Mouse (Mus musculus) midbrain, embryonic 15.5 days (tissue): ENCODE measurements around the gene Fgfr2. TPM values are rescaled to one million over a fixed set of nuclear protein-coding genes. Genes with fewer than 3 reads are reported as not detected.

Experiments used
- ATAC-seq: fragments of 200-750 bp; cut with Nextera tagmentation; replicated peaks from 2 replicates; pipeline ENCODE4 v1.8.0; 2017; ENCODE audit warnings: moderate TSS enrichment
- H3K27ac ChIP-seq: fragments of 300-500 bp; sonication (generic); 2 replicates; pipeline ENCODE4 v1.5.1; 2015; ENCODE audit warnings: mild to moderate bottlenecking, inconsistent platforms
- H3K27me3 ChIP-seq: fragments of 300-500 bp; sonication (generic); replicated peaks from 2 replicates; pipeline ENCODE4 v1.6.1; 2015; ENCODE audit warnings: inconsistent platforms
- H3K36me3 ChIP-seq: fragments of 300-500 bp; sonication (generic); replicated peaks from 2 replicates; pipeline ENCODE4 v1.6.1; 2015; ENCODE audit warnings: inconsistent platforms
- H3K4me1 ChIP-seq: fragments of 300-500 bp; sonication (generic); 2 replicates; pipeline ENCODE4 v1.6.1; 2015; ENCODE audit warnings: inconsistent platforms
- H3K4me2 ChIP-seq: fragments of 300-500 bp; sonication (generic); 2 replicates; pipeline ENCODE4 v1.6.1; 2015; ENCODE audit warnings: inconsistent platforms, mild to moderate bottlenecking, moderate library complexity
- H3K4me3 ChIP-seq: fragments of 300-500 bp; sonication (generic); 2 replicates; pipeline ENCODE4 v1.5.1; 2015; ENCODE audit warnings: mild to moderate bottlenecking, inconsistent platforms
- H3K9ac ChIP-seq: fragments of 300-500 bp; sonication (generic); 2 replicates; pipeline ENCODE4 v1.6.1; 2015; ENCODE audit warnings: mild to moderate bottlenecking, inconsistent platforms
- H3K9me3 ChIP-seq: fragments of 300-500 bp; sonication (generic); 2 replicates; pipeline ENCODE4 v1.6.1; 2016; ENCODE audit warnings: inconsistent platforms
- WGBS: fragments of 180-500 bp; shearing (Covaris S2); methylation state at CpG from one replicate; pipeline ENCODE4 v1.1.7; 2015; ENCODE audit warnings: mixed read lengths; 5-methylcytosine and 5-hydroxymethylcytosine counted together
- polyA plus RNA-seq: library from polyadenylated mRNA; unstranded; fragments of >200 nt; fragmentation: Nextera tagmentation; extraction: Ambion mirVana; gene quantifications from 2 replicates; pipeline ENCODE4 v1.2.1, GENCODE M21; 2015

Gene Fgfr2
- polyA plus RNA-seq, 1 experiment from 2014 or later, result 23.3 TPM

- no peak for ATAC-seq
- WGBS, result 92% methylated on average over 5 of the region's 5 CpGs
- H3K27ac ChIP-seq, result no peak overlapping the region
- H3K27me3 ChIP-seq, result no peaks in the 10 kb centered on the region
- H3K9me3 ChIP-seq, result no peaks in the 10 kb centered on the region
- no peaks in the 10 kb centered on the region for H3K36me3 ChIP-seq
- H3K4me2 ChIP-seq, result no peak overlapping the region
- 0 out of 2 replicates have a peak, but pooled peaks cover 5% of the 10 kb centered on the region for H3K4me1 ChIP-seq
- H3K4me3 ChIP-seq, result no peak overlapping the region
- H3K9ac ChIP-seq, result no peak overlapping the region
Observed at GRCm38 (mm10) chr7:132724501-132725062, 398.6 kb downstream of the Fgfr2 start.

DNA sequence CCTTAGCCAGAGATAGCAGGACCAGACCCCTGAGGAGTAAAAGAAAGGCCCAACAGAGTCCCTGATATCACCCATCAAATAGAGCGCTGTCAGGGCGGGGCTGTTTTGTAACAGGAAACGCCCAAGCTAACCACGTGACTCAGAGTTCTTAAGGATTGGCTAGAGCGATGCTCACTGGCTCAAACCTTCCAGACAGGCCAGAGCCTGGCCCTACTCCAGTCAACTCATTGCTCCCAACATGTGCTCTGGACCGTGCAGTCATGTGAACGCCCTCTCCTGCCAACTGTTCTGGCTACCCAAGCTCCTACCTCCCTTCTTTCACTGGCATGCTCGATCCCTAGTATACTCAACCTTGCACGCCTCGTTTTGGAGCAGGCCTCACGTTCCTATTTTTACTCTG, 399.2 kb downstream of the Fgfr2 start:
- H3K4me2 ChIP-seq, result no peak overlapping the region
- H3K4me1 ChIP-seq, result 0 out of 2 replicates have a peak, but pooled peaks cover 5% of the 10 kb centered on the region
- H3K9me3 ChIP-seq, result no peaks in the 10 kb centered on the region
- WGBS, result 87% methylated on average over 11 of the region's 11 CpGs
- no peaks in the 10 kb centered on the region for H3K36me3 ChIP-seq
- H3K27ac ChIP-seq, result no peak overlapping the region
- no peak overlapping the region for H3K4me3 ChIP-seq
- no peak overlapping the region for H3K9ac ChIP-seq
- no peak for ATAC-seq
- no peaks in the 10 kb centered on the region for H3K27me3 ChIP-seq

DNA sequence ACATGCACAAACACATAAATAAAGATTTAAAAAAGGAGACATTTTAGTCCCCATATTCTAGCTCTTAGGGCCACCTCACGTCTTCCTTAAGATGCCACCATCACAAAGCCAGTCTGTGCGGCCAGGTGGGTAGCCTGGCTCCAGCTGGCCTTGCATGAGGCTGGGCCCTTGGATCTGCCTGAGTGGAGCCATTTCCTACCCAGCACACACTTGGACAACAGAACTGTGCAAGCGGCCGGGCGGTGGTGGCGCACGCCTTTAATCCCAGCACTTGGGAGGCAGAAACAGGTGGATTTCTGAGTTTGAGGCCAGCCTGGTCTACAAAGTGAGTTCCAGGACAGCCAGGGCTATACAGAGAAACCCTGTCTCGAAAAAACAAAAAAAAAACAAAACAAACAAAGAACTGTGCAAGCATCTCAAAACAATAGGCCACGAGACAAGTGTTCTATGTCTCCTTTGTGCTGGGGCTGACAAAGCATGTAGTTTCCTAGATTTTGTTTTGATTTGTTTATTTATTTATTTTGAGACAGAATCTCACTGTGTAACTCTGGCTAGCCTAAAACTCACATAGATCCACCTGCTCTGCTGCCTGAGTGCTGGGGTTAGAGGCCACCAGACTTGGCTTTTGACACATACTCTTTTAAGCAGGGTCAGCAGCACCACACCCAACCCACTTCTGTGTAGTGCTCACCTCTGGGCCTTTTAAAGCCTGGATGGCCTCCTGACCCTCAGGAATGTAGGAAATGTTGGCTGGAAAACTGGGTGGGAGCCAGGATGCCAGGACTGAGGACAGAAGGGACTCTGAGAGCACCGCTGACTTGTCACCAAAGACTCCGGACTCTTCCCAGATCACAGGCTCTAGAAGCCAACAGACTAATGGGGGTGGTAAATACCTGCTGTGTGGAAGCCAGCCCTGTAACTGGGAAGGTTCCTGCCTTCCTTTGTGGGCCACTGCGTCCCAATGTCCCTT, 400.5 kb downstream of the Fgfr2 start:
- WGBS, result 87% methylated on average over 12 of the region's 12 CpGs

DNA sequence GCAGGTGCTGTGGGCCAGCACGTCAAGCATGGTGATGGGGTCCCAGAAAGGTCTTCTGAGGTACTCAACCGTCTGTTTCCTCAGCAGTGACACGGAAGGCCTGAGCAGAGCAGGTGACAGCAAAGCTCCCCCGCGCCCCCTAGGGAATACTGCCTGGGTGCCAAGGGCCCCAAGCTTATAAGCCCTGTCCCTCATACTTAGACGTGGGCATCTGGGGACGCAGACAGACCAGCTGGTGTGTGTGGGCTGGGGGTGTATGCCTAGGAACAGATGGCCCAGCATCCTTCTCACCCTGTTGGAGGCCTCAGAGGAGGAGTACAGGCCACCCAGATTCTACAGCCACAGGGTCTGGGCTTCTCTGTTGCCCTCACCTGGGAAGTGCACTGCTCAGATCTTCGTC, 402.6 kb downstream of the Fgfr2 start:
- 64% methylated on average over 8 of the region's 8 CpGs for WGBS
- H3K4me3 ChIP-seq, result no peak overlapping the region
- H3K27ac ChIP-seq, result no peak overlapping the region
- H3K4me1 ChIP-seq, result 0 out of 2 replicates have a peak, but pooled peaks cover 5% of the 10 kb centered on the region
- H3K36me3 ChIP-seq, result no peaks in the 10 kb centered on the region
- ATAC-seq, result no peak
- H3K4me2 ChIP-seq, result no peak overlapping the region
- H3K27me3 ChIP-seq, result no peaks in the 10 kb centered on the region
- no peaks in the 10 kb centered on the region for H3K9me3 ChIP-seq
- H3K9ac ChIP-seq, result no peak overlapping the region

More for the DNA sequence above, 400.5 kb downstream of the Fgfr2 start:
- Histone ChIP-seq H3K36me3 (no peaks in the 10 kb centered on the region), H3K27ac (no peak overlapping the region), H3K9me3 (no peaks in the 10 kb centered on the region), H3K4me3 (no peak overlapping the region), H3K27me3 (no peaks in the 10 kb centered on the region), H3K9ac (no peak overlapping the region), H3K4me1 (0 out of 2 replicates have a peak, but pooled peaks cover 5% of the 10 kb centered on the region), H3K4me2 (no peak overlapping the region)
- ATAC-seq, result no peak

- Histone ChIP-seq H3K4me1 (peaks cover 12% of the 10 kb centered on the region), H3K27ac (no peak overlapping the region), H3K9me3 (no peaks in the 10 kb centered on the region), H3K4me3 (no peak overlapping the region), H3K9ac (no peak overlapping the region), H3K4me2 (no peak overlapping the region), H3K27me3 (no peaks in the 10 kb centered on the region), H3K36me3 (no peaks in the 10 kb centered on the region)
- ATAC-seq, result no peak
- 85% methylated on average over 4 of the region's 4 CpGs for WGBS
Observed at GRCm38 (mm10) chr7:132719570-132719969, 403.6 kb downstream of the Fgfr2 start.

- Histone ChIP-seq H3K27ac (0 out of 2 replicates have a peak overlapping the region, but pooled peaks have one; percentile 21), H3K9ac (no peak overlapping the region), H3K9me3 (no peaks in the 10 kb centered on the region), H3K4me3 (no peak overlapping the region), H3K27me3 (no peaks in the 10 kb centered on the region), H3K36me3 (no peaks in the 10 kb centered on the region), H3K4me1 (peaks cover 24% of the 10 kb centered on the region), H3K4me2 (no peak overlapping the region)
- no peak for ATAC-seq
- WGBS, result 94% methylated on average over 4 of the region's 4 CpGs
Observed at GRCm38 (mm10) chr7:132715259-132715658, 407.9 kb downstream of the Fgfr2 start.

DNA sequence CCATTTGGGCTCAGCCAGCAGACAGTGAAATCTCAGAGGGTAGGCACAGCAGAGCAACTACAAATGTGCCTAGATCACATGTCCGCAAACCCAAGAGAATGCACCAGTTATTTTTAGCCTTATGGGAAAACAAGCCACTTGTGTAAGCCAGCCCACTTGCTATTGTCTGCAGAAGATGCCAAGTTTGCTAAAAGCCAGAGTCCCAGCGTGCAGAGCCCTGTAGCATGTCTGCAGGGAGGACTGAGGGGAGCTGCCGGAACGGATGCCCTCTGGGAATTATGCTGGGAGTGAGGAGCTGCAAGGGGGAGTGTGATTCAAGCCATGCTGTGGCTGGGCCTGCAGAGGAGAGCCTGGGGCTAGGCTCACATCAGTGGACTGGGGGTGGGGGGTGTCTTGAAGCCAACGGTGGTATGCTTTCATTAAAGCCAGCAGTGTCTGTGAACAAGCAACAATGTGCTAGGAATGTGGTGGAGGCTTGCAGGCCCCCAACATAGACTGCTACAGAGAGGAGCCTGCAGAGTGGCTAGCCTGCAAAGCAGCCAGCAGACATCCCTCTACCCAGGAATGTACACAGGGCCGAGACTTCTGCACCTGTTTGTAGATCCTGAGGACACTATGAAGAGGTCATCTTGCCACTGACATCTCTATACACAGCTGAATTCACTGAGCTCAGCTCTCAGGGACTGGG, 408.8 kb downstream of the Fgfr2 start:
- 40% methylated on average over 6 of the region's 6 CpGs for WGBS
- ATAC-seq, result peak; percentile 55
- Histone ChIP-seq H3K27me3 (no peaks in the 10 kb centered on the region), H3K4me3 (no peak overlapping the region), H3K9ac (no peak overlapping the region; the same call in 1 of the 2 replicates), H3K4me2 (no peak overlapping the region), H3K27ac (peak overlapping the region; percentile 59), H3K36me3 (no peaks in the 10 kb centered on the region), H3K9me3 (no peaks in the 10 kb centered on the region), H3K4me1 (peaks cover 24% of the 10 kb centered on the region)

GRCm38 (mm10) chr7:132713483-132714126, 409.5 kb downstream of the Fgfr2 start:
- Histone ChIP-seq H3K4me1 (peaks cover 24% of the 10 kb centered on the region), H3K4me3 (no peak overlapping the region), H3K27me3 (no peaks in the 10 kb centered on the region), H3K27ac (peak overlapping the region; percentile 59), H3K4me2 (no peak overlapping the region), H3K9ac (no peak overlapping the region), H3K36me3 (no peaks in the 10 kb centered on the region), H3K9me3 (no peaks in the 10 kb centered on the region)
- WGBS, result 78% methylated on average over 8 of the region's 8 CpGs
- ATAC-seq, result no peak

DNA sequence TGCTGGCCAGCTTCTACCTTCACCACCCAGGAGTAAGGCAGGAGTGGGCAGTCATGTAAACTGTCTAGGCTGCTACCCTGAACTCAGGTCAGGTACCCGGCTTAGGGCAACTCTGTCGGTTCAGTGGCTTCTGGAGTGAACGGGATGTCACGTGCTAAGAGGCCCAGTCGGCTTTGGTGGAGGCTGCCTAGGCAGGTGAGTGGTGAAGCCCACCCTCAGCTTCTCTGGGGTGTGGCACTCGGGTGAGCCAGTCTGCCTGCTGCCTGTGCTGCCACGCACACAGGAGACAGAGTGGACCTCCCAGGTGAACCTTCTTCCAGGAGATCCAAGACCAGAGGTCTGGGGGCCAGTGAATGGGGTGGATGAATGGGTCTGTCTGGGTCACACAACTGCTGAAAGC, 410.2 kb downstream of the Fgfr2 start:
- ATAC-seq, result no peak
- 90% methylated on average over 7 of the region's 7 CpGs for WGBS
- Histone ChIP-seq H3K4me3 (no peak overlapping the region), H3K27me3 (no peaks in the 10 kb centered on the region), H3K4me2 (no peak overlapping the region), H3K4me1 (peaks cover 24% of the 10 kb centered on the region), H3K9me3 (no peaks in the 10 kb centered on the region), H3K27ac (no peak overlapping the region), H3K36me3 (no peaks in the 10 kb centered on the region), H3K9ac (no peak overlapping the region)

DNA sequence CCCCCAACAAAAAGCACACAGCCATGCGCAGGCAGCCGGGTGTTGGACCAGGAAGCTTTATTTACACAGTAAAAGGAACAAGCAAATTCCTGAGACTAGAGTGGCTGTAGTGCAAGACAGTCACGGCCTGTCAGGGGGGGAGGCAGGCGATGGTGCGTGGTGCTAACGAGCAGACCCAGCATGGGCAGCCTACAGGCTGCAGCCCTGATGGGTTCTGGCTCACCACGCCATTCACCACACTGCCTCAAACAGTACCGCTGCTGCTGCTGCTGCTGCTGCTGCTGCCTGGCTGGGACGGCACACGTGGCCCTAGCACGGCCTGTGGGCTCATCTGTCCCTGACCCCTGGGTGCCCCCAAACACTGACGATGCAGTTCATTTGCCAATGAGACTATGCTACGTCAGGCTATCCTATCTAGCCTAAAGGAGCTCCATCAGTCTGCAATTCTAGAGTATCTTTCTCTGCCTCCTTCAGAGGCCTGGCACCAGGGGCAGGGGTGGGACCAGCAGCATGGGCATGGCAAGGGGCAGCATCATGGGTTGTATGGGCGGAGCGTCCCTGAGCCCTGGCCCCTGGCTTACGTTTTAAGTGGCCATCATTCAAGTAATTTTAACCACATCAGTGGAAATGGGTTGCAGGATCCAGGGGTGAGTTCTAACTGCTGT, 411.0 kb downstream of the Fgfr2 start:
- Histone ChIP-seq H3K9ac (no peak overlapping the region), H3K27ac (0 out of 2 replicates have a peak overlapping the region, but pooled peaks have one; percentile 30)
- 45% methylated on average over 16 of the region's 16 CpGs for WGBS

DNA sequence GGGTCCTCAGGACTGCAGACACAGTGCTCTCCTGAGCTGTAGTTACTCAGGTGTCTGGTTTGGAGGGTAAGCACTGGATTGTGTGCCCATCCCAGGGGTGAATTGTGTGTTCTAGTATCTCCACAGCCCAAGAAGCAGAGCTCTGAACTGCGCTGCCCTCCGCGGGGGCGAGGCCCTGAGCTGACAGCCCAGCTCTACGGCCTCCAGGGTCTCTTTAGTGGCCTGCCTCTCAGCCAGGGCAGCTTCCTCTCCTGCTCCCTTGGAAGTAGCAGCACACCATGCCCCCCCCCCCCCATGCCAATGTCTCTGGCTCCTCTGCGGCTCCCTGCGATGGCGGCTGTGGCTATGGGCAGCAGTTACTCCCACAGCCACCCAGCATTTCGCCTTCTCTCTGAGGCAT, 411.6 kb downstream of the Fgfr2 start:
- Histone ChIP-seq H3K36me3 (no peaks in the 10 kb centered on the region), H3K27ac (no peak overlapping the region), H3K4me2 (no peak overlapping the region), H3K27me3 (no peaks in the 10 kb centered on the region), H3K4me3 (no peak overlapping the region), H3K9me3 (no peaks in the 10 kb centered on the region), H3K9ac (no peak overlapping the region), H3K4me1 (peaks cover 24% of the 10 kb centered on the region)
- no peak for ATAC-seq
- 81% methylated on average over 9 of the region's 9 CpGs for WGBS

More for the DNA sequence above, 411.0 kb downstream of the Fgfr2 start:
- H3K4me2 ChIP-seq, result no peak overlapping the region
- ATAC-seq, result peak; percentile 57; the same call in 1 of the 2 replicates
- no peaks in the 10 kb centered on the region for H3K27me3 ChIP-seq
- H3K9me3 ChIP-seq, result no peaks in the 10 kb centered on the region
- H3K36me3 ChIP-seq, result no peaks in the 10 kb centered on the region
- peaks cover 24% of the 10 kb centered on the region for H3K4me1 ChIP-seq
- no peak overlapping the region for H3K4me3 ChIP-seq
